Mouse (Mus musculus) right cerebral cortex, postnatal 14 days (tissue): ENCODE measurements around the gene Gprc5a.

Experiments
- DNase-seq: peaks from one replicate; pipeline ENCODE4 v3.0.0; 2022

Gprc5a gene

GRCm38 (mm10) chr6:135074405-135074947, 9.0 kb downstream of the Gprc5a start:
- DNase-seq = no peak

GRCm38 (mm10) chr6:135076202-135076601, 10.8 kb downstream of the Gprc5a start:
- DNase-seq = no peak

DNA sequence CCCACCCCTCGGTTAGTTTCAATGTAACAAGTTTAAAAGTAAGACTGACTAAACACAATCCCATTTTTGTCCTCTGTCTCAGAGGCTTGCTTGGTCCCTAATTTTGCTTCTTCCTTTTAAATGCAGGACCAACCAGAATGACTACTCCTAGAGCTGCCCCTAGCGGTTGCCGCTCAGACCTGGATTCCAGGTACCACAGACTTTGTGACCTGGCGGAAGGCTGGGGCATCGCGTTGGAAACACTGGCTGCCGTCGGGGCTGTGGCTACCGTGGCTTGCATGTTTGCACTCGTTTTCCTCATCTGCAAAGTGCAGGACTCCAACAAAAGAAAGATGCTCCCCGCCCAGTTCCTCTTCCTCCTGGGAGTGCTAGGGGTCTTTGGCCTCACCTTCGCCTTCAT, 13.0 kb downstream of the Gprc5a start:
- no peak for DNase-seq

- no peak for DNase-seq
Observed at GRCm38 (mm10) chr6:135083991-135084502, 18.6 kb downstream of the Gprc5a start.

- no peak for DNase-seq
Observed at GRCm38 (mm10) chr6:135085703-135086102, 20.3 kb downstream of the Gprc5a start.

GRCm38 (mm10) chr6:135087721-135088451, 22.4 kb downstream of the Gprc5a start:
- peak; percentile 88 for DNase-seq

DNA sequence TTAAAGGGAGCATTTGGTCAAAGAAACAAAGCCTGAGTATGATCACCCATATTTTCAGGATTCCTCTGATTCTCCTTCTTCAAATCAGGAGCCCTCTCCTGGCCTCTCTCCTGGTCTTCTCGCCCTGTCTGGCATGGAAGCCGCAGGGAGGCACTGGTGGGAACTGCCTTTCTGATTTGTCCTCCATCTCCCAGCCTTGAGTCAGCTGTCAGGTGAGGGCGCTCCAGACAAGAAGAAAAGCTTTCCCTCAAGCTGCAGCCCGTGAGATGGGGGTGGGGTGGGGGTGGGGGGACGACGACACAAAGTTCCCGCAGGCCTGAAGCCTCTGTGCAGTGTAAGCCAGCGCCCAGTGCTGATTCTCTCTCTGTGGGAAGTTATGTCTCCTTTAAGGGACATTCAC, 24.3 kb downstream of the Gprc5a start:
- DNase-seq = peak; percentile 68

GRCm38 (mm10) chr6:135090661-135091060, 25.2 kb downstream of the Gprc5a start:
- no peak for DNase-seq

GRCm38 (mm10) chr6:135092798-135093470, 27.5 kb downstream of the Gprc5a start:
- DNase-seq = peak; percentile 27

GRCm38 (mm10) chr6:135100787-135101472, 35.5 kb downstream of the Gprc5a start:
- no peak for DNase-seq

- DNase-seq = no peak
Observed at GRCm38 (mm10) chr6:135102736-135103303, 37.4 kb downstream of the Gprc5a start.

GRCm38 (mm10) chr6:135107014-135107413, 41.6 kb downstream of the Gprc5a start:
- no peak for DNase-seq

DNA sequence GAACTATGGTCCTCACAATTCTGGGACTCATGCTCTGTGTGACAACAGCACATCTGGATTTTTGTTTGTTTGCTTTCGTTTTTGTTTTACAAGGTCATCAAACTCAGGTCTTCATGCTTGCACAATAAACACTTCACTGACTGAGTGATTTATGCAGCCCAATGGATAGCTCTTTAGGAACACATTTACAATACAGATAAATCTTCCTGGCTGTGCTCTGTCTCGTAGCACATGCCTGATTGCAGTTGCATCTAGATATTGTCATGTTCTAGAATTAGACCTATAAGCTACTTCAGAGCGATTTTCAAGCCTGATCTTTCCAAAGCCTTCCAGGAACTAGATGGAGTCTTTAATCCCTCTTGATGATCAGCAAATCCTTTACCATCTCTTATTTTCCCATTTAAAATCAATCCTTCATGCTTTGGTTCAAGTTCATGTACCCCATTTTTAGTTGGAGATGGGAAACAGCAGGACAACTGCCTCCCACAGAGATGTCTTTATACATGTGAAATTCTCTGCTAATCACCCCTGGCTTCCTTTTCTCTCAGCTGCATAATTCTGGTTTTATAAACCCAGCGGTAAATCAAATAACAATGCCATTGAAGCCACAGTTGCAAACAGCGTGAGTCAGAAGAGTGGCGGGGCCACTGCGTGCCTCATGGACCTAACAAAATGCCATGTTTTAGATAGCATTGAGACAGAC, 47.1 kb downstream of the Gprc5a start:
- DNase-seq = no peak

DNA sequence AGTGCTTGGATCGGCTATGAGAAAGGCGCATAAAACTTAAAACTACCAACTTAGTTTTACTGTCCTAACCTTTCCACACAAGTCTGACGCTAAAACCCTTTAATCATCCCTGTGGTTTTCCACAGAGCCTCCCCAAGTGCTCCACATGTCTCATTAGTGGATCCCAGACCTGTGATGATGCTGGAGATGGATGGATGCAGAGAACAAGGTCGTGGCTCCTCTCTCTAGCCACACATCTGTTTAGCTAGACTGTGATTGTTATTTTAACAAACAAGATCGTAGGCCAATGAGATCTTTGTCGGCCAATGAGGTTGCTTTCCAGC, 47.6 kb downstream of the Gprc5a start:
- no peak for DNase-seq

DNA sequence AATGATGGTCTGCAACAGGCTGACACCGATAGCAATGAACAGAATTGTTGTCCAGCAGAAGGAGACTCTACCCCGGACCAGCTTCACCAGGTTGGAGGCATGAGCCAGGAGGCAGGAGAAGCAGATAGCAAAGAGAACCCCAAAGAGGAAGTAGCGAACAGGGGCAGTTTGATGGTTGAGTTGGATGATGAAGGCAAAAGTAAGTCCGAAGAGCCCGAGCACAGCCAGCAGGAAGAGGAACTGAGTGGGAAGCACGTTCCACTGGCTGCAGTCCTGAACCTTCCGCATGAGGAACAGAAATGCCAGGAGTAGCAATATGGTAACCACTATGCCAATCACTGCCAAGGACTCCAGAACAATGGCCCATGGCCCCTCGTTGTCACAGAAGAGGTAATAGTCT, 51.0 kb downstream of the Gprc5a start:
- DNase-seq = no peak

DNA sequence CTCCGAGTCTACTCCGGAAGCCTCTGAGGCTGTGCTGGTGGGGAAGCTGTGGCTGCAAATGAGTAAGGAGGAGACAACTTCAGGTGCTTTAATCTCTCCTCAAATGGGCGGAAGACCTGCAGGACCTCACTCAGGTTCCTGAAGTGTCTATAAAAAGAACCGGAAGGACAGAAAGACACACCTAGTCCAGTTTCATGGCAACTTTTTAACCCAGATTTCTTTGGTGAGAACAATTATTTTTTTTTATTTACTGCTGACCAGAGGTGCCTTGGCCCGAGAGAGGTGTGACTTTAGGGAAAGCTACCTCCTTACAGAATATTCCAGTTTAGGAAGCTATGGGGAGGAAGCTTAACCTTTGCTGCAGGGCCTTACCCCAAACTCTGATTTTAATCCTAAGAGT, 52.7 kb downstream of the Gprc5a start, which contains the start of gene Gprc5d:
Gene Gprc5d, minus strand, starts transcription at position 101 of the 400 bp plus-strand sequence.
- no peak for DNase-seq

DNA sequence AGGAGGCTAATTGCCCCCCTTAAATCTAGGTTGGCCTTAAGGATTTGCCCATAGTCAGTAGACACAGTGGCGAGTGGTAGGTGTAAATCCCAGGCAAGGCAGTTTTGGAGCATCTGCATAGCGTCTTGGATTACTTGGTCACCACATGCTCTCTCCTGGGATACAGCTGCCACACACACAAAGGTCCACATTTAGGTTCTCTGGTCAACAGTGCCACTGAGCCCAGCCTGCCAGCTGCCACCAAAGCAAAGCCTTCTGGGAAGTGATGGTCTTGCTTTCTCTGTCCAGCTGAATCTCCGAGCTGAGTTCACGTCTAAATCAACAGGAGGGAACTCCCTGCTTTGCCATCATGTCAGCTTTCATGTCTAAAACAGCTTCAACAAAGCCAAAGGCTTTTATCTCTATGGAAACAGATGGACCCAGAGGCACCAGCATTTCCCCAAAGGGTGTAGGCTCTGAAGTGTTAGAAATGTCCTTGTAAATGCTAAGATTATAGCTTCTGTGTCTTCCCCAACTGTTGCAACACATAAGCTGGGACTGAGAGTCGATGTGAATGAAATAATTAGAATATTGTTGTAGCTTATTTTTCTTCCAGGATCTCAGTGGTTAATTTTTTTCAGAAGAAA, 59.4 kb downstream of the Gprc5a start:
- DNase-seq = no peak

- no peak for DNase-seq
Observed at GRCm38 (mm10) chr6:135133086-135133485, 67.6 kb downstream of the Gprc5a start.

GRCm38 (mm10) chr6:135133486-135133885, 68.0 kb downstream of the Gprc5a start:
- DNase-seq = no peak
